Mouse (Mus musculus) cerebellum, postnatal 14 days (tissue): ENCODE measurements around the gene S100a6.
A peak's percentile ranks its signal among the peaks of the same experiment; 100 is the strongest.

Source experiments
- DNase-seq, 2 experiments: peaks; one replicate each; pipeline ENCODE4 v3.0.0; 2021; ENCODE audit warnings: mixed read lengths in 2 of 2

The S100a6 gene

GRCm38 (mm10) chr3:90612728-90613291, at the start of gene S100a6:
S100a6 (plus strand) TSS chr3:90612882.
- DNase-seq: peak; percentile 48 to 61

- no peak for DNase-seq
Measured at GRCm38 (mm10) chr3:90574691-90575090, 38.0 kb upstream of the S100a6 start.

- no peak for DNase-seq
Measured at GRCm38 (mm10) chr3:90575320-90575719, 37.4 kb upstream of the S100a6 start.

GRCm38 (mm10) chr3:90576351-90577001, 36.2 kb upstream of the S100a6 start:
- DNase-seq: no peak

- no peak for DNase-seq
Measured at GRCm38 (mm10) chr3:90579433-90579832, 33.2 kb upstream of the S100a6 start.

- DNase-seq: no peak
Measured at GRCm38 (mm10) chr3:90581141-90581540, 31.5 kb upstream of the S100a6 start.

- DNase-seq: no peak
Measured at GRCm38 (mm10) chr3:90582156-90582555, 30.5 kb upstream of the S100a6 start.

- DNase-seq: no peak
Measured at GRCm38 (mm10) chr3:90582556-90582955, 30.1 kb upstream of the S100a6 start.

GRCm38 (mm10) chr3:90583893-90584292, 28.8 kb upstream of the S100a6 start:
- peak; percentile 24 to 45 for DNase-seq

GRCm38 (mm10) chr3:90585595-90585994, 27.1 kb upstream of the S100a6 start:
- peak; percentile 51 to 54 for DNase-seq

GRCm38 (mm10) chr3:90586016-90586643, 26.6 kb upstream of the S100a6 start:
- no peak for DNase-seq

GRCm38 (mm10) chr3:90586906-90587305, 25.8 kb upstream of the S100a6 start:
- DNase-seq: no peak

GRCm38 (mm10) chr3:90587361-90588101, 25.2 kb upstream of the S100a6 start:
- no peak for DNase-seq

- no peak for DNase-seq
Measured at GRCm38 (mm10) chr3:90589390-90589789, 23.3 kb upstream of the S100a6 start.

- no peak for DNase-seq
Measured at GRCm38 (mm10) chr3:90589947-90590346, 22.7 kb upstream of the S100a6 start, which contains the start of gene S100a2. S100a2 (plus strand) TSS chr3:90590247.

- DNase-seq: no peak
Measured at GRCm38 (mm10) chr3:90594466-90594865, 18.2 kb upstream of the S100a6 start.

GRCm38 (mm10) chr3:90595556-90595955, 17.1 kb upstream of the S100a6 start:
- DNase-seq: no peak

- no peak for DNase-seq
Measured at GRCm38 (mm10) chr3:90596810-90597209, 15.9 kb upstream of the S100a6 start.

GRCm38 (mm10) chr3:90597736-90598135, 14.9 kb upstream of the S100a6 start:
- DNase-seq: no peak

GRCm38 (mm10) chr3:90598212-90598611, 14.5 kb upstream of the S100a6 start:
- DNase-seq: no peak

- DNase-seq: no peak
Measured at GRCm38 (mm10) chr3:90599401-90599800, 13.3 kb upstream of the S100a6 start.

- no peak for DNase-seq
Measured at GRCm38 (mm10) chr3:90600036-90600435, 12.6 kb upstream of the S100a6 start.

GRCm38 (mm10) chr3:90600458-90601195, 12.1 kb upstream of the S100a6 start:
- DNase-seq: no peak
